Mouse (Mus musculus) heart, postnatal 10 days (tissue): ENCODE results near the gene Baiap2l2. TPM values are rescaled to one million over a fixed set of nuclear protein-coding genes. Genes with fewer than 3 reads are reported as not detected.
"Not testable (repeated sequence)": the region's sequence is repeated elsewhere in the genome, so short reads cannot be mapped to it uniquely, and the experiment has no call there.

Experiments
- DNase-seq, 2 experiments: peaks; one replicate each; pipeline ENCODE4 v3.0.0; 2021
- intact Hi-C: fragments of 180-260 bp; cut with DNase I; formaldehyde crosslinking; loops from one replicate; pipeline ENCODE4 v1.15.1; 2025
- total RNA-seq, 2 experiments: library from RNA; stranded (reverse); gene quantifications; 2 replicates each; pipeline ENCODE4 v1.2.3; 2021

Baiap2l2 gene
- total RNA-seq, 2 experiments from 2014 or later: 0.62 TPM; not detected in 1

GRCm38 (mm10) chr15:79262786-79263309 lies 22.5 kb downstream of the Baiap2l2 start:
- DNase-seq: no peak
- intact Hi-C loops: no loop called here

- intact Hi-C loops: no loop called here
- peak in 1 of 2 experiments; percentile 25 for DNase-seq
Observed at GRCm38 (mm10) chr15:79262375-79262774, 23.0 kb downstream of the Baiap2l2 start.

GRCm38 (mm10) chr15:79261757-79262156 lies 23.6 kb downstream of the Baiap2l2 start:
- no peak for DNase-seq
- intact Hi-C loops: no loop called here

- DNase-seq: peak; percentile 44 to 58
- intact Hi-C loops: no loop called here
Observed at GRCm38 (mm10) chr15:79261095-79261725, 24.1 kb downstream of the Baiap2l2 start.

GRCm38 (mm10) chr15:79258521-79258920 lies 26.8 kb downstream of the Baiap2l2 start:
- intact Hi-C loops: no loop called here
- no peak for DNase-seq

GRCm38 (mm10) chr15:79254661-79255060 lies 30.7 kb downstream of the Baiap2l2 start, which contains the start of gene Slc16a8:
Gene Slc16a8, minus strand, starts transcription at chr15:79254761.
- intact Hi-C loops: no loop called here
- no peak for DNase-seq

- no peak for DNase-seq
- intact Hi-C loops: no loop called here
Observed at GRCm38 (mm10) chr15:79252580-79252979, 32.8 kb downstream of the Baiap2l2 start.

- intact Hi-C loops: no loop called here
- DNase-seq: peak; percentile 40 to 45
Observed at GRCm38 (mm10) chr15:79251781-79252491, 33.4 kb downstream of the Baiap2l2 start.

GRCm38 (mm10) chr15:79251168-79251567 lies 34.2 kb downstream of the Baiap2l2 start:
- DNase-seq: no peak
- intact Hi-C loops: no loop called here

- DNase-seq: no peak
- intact Hi-C loops: no loop called here
Observed at GRCm38 (mm10) chr15:79250236-79250635, 35.1 kb downstream of the Baiap2l2 start.

- no peak for DNase-seq
- intact Hi-C loops: no loop called here
Observed at GRCm38 (mm10) chr15:79245321-79245720, 40.0 kb downstream of the Baiap2l2 start.

- intact Hi-C loops: loop anchor here (5.0 kb wide), 2 partner anchors 133 to 363 kb away; partner anchors contain the start of gene Dmc1
Observed at GRCm38 (mm10) chr15:79244071-79244893, 41.1 kb downstream of the Baiap2l2 start.

GRCm38 (mm10) chr15:79243234-79244042 lies 41.9 kb downstream of the Baiap2l2 start:
- peak; percentile 98 to 99 for DNase-seq
- intact Hi-C loops: loop anchor here (1.0 to 5.0 kb wide), 3 partner anchors 134 to 364 kb away; partner anchors contain the start of gene Dmc1

More at GRCm38 (mm10) chr15:79244071-79244893, 41.1 kb downstream of the Baiap2l2 start:
- DNase-seq: peak; percentile 49 to 52

- no peak for DNase-seq
- intact Hi-C loops: loop anchor here (1.0 to 5.0 kb wide), 3 partner anchors 135 to 365 kb away; partner anchors contain the start of gene Dmc1
Observed at GRCm38 (mm10) chr15:79242574-79243233, 42.6 kb downstream of the Baiap2l2 start.

GRCm38 (mm10) chr15:79238036-79238435 lies 47.3 kb downstream of the Baiap2l2 start:
- DNase-seq: no peak
- intact Hi-C loops: no loop called here

- intact Hi-C loops: no loop called here
- DNase-seq: no peak
Observed at GRCm38 (mm10) chr15:79235268-79235667, 50.1 kb downstream of the Baiap2l2 start.

GRCm38 (mm10) chr15:79229058-79229821 lies 56.1 kb downstream of the Baiap2l2 start, which contains the start of the genes Pick1 and Gm49486:
Gene Pick1, plus strand, starts transcription at chr15:79229173.
Gene Gm49486, plus strand, starts transcription at chr15:79229391.
- DNase-seq: peak; percentile 91 to 94
- intact Hi-C loops: loop anchor here (10.0 kb wide), 1 partner anchor 426 kb away; the partner anchor contains the start of genes Cby1 and Fam227a

- intact Hi-C loops: loop anchor here (10.0 kb wide), 1 partner anchor 429 kb away; the partner anchor contains the start of genes Cby1 and Fam227a
- DNase-seq: not testable (repeated sequence)
Observed at GRCm38 (mm10) chr15:79225780-79226179, 59.6 kb downstream of the Baiap2l2 start.
